Mouse (Mus musculus): ENCODE data around the gene Gpr84.

Gpr84 gene

GRCm38 (mm10) chr15:103310365-103310910 lies at the start of gene Gpr84:
Gene Gpr84 (minus strand): TSS chr15:103310612.
- no peak for DNase-seq (ENCODE audit: low read depth, low spot score)

GRCm38 (mm10) chr15:103359869-103360602 lies 49.6 kb upstream of the Gpr84 start:
- no peak for DNase-seq (ENCODE audit: low read depth, low spot score)

DNA sequence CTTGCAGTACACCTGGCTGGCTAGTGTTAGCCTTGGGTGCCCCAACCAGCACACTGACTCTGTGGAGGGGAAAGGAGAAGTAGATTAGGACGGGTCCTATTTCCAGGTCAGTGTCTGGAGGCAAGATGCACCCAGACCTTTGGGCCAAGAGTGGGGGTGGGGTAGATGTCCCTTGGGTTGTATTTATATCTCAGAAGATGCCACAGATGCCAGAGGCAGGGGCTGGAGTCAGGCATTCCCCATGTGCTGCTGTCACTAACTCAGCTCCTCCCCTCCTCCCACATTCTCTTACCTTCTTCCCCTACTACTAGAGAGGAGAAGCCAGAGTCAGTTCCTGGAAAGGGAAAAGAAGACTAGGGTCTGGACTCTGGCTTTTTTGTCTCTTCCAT lies 48.7 kb upstream of the Gpr84 start:
- DNase-seq (ENCODE audit: low read depth, low spot score): no peak

DNA sequence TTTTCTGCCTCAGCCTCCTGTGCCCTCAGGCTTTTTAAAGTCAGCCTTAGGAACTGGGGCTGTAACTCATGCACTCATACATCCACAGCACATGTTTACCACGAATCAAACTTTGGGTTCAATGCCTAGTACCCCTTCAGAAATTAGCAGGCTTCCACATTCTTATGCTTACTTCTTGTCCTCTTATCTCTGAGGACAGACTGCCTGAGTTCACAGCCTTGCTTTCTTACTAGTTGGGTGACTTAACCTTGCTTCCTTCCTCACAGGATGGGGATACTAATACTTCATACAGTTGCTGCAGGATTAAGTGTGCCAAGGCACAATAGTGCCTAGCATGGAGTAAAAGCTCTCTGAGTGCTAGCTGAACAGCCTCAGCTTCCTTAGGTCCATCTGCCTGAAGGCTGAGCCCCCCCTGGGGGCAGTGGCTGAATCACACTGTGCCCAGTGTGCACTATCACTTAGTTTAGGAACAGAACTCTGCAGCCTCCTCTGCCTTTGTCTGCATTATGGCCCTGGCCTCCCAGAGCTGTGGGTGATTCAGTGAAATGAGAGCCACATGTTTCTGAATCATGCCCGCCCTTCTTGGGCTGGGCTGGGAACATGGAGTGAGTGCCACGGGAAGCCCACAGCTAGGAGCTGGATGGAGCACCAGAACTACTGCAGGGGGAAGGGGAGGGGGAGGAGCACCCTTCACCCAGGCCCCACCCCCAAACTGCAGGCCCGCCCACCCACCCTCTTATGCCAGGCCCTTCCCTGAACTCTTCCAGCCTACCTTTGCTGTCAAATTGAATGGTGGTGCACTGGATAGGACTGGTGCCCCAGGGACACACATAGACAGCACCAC lies 48.1 kb upstream of the Gpr84 start:
- no peak for DNase-seq (ENCODE audit: low read depth, low spot score)

GRCm38 (mm10) chr15:103357817-103358216 lies 47.4 kb upstream of the Gpr84 start:
- no peak for DNase-seq (ENCODE audit: low read depth, low spot score)

DNA sequence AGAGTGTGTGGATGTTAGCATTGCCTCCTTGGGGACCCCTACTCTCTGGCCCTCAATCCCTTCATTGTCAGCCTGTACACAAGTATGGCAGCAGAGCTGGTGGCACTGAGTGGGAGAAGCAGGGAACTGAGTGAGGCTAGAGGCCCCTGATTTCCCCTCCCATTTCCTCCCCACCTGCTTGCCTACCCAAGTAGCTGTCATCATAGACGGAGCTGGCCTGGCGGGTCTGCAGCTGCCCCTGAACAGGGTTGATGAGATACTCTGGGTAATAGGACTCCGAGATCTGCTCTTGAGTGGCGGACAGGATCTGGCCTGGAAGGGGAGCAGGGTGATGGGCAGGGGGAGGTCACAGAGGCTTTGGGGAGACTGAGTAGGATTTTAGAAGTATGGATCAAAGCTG lies 45.7 kb upstream of the Gpr84 start:
- DNase-seq (ENCODE audit: low read depth, low spot score): no peak

- no peak for DNase-seq (ENCODE audit: low read depth, low spot score)
These were observed 45.0 kb upstream of the Gpr84 start for GRCm38 (mm10) chr15:103355420-103355819.

- DNase-seq (ENCODE audit: low read depth, low spot score): no peak
These were observed 44.3 kb upstream of the Gpr84 start for GRCm38 (mm10) chr15:103354690-103355089.

DNA sequence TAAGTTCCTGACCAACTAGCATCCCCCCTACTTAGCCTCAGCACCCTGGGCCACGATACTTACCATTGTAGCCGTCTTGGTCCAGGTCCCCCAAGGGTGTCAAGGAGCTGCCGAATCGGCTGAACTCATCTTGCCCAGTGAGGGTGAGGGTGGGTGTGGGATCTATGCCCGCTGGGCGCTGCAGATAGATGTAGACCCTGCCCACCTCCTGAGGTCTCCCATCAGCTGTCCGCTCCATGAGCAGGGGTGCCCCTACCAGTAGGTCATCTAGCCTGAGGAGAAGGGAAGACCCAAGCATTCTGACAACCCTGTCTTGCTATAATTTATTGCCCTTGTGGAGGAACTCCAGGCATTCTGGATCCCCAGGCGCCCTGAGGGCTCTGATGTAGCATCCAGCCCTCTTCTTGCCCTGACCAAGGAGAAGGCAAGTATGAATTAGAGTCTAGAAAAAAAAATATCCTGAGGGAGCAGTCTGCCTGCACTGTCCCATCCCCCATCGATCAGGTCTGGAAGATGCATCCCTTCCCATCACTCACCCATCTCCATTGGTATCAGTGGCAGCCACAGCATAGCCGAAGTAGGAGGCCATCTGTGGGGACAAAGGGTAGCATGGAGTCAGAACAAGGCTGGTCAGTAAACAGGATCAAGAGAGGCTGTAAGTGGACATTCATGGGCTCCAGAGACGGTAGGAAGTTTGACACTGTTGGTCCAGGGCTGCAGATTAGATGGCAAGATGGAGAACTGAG lies 43.3 kb upstream of the Gpr84 start:
- DNase-seq (ENCODE audit: low read depth, low spot score): no peak

GRCm38 (mm10) chr15:103352856-103353255 lies 42.4 kb upstream of the Gpr84 start:
- no peak for DNase-seq (ENCODE audit: low read depth, low spot score)

DNA sequence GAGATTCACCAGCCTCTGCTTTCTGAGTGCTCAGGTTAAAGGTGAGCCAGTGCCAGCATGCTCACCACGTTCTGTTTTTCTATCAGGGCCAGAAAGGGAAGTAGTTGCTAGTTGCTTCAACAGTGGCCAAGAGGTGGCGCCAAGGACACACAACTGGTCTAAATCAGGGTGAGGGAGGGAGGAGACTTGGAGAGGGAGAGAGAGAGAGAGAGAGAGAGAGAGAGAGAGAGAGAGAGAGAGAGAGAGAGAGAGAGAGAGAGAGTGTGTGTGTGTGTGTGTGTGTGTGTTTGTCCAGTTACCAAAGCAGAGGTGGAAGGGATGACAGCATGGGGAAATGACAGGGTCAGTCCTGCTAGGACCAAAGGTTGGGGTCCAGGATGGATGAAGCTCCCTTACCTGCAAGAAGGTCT lies 36.9 kb upstream of the Gpr84 start:
- DNase-seq (ENCODE audit: low read depth, low spot score): no peak

DNA sequence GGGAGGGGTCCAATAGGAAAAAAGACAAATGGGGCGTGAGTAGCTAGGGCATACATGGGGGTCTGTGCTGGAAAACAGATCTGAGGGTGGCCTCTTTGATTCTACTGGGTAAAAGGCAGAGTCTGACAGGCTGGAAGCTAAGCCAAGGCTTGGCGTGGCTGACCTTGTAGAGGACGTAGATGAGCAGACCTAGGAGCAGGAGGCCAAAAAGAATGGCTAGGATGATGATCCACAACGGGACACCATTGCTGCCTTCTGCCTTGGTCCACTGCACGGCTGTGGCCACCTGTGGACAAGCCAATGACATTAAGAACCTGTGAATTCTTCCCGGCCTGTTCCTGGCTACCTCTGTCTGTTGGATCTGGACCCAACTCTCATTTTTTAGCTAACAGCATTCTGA lies 35.4 kb upstream of the Gpr84 start:
- DNase-seq (ENCODE audit: low read depth, low spot score): no peak

DNA sequence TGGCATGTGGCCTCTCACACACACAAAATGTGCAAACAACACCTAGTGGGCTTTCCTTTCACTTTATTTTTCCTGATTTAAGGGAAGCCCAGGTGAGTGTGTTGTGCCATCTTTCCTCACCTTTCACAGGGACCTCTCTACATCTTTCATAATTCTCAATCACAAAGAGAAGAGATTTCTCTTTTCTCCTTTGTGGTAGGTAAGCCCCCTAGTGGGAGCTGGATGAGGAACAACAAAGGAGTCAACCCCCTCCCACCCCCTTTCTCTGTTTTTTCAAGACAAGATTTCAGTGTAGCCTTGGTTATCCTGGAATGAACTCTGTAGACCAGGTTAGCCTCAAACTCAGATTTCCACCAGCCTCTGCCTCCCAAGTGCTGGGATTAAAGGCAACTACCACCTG lies 33.1 kb upstream of the Gpr84 start:
- DNase-seq (ENCODE audit: low read depth, low spot score): no peak

- no peak for DNase-seq (ENCODE audit: low read depth, low spot score)
These were observed 32.6 kb upstream of the Gpr84 start for GRCm38 (mm10) chr15:103343008-103343407.

GRCm38 (mm10) chr15:103342415-103342814 lies 32.0 kb upstream of the Gpr84 start:
- no peak for DNase-seq (ENCODE audit: low read depth, low spot score)

DNA sequence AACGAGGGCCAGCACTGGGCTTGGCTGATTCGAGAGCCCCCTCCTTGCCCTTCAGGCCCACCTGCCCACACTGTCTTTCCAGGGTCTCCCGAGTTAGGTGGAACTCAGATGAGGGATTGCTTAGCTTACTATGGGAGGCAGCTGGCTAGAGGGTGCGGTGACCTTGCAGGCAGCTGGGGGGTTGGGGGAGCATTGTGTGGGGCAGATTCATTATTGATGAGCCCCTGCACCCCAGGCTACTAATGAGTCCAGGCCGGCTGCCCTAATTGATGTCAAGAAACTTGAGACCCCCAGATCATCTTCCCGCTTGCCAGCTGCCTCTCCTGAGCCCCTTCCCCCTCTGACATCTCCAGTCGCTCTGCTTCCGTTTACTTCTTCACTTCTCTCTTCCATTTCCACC lies 31.1 kb upstream of the Gpr84 start:
- no peak for DNase-seq (ENCODE audit: low read depth, low spot score)

- no peak for DNase-seq (ENCODE audit: low read depth, low spot score)
These were observed 30.4 kb upstream of the Gpr84 start for GRCm38 (mm10) chr15:103340786-103341185.

DNA sequence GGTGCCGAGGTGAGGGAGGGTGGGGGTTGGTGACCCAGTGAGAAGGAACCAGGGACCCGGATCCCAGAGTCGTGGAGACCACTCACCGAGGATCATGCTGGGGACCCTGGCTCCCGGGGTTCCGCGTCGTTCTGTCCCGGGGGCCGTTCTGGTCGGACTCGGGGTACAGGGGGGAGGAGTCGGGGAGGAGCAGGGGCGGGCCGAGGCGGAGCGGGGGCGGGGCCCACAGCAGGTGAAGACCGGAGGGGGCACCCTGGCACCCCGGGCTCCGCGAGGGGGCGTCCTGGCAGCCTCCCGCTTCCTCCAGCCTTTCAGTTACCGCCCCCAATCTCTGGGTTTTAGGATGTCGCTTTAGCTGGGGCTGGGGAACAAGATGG lies 29.5 kb upstream of the Gpr84 start, which contains the start of gene Zfp385a:
Gene Zfp385a, minus strand, starts transcription at position 133 of the 377 bp plus-strand sequence.
- DNase-seq (ENCODE audit: low read depth, low spot score): no peak

DNA sequence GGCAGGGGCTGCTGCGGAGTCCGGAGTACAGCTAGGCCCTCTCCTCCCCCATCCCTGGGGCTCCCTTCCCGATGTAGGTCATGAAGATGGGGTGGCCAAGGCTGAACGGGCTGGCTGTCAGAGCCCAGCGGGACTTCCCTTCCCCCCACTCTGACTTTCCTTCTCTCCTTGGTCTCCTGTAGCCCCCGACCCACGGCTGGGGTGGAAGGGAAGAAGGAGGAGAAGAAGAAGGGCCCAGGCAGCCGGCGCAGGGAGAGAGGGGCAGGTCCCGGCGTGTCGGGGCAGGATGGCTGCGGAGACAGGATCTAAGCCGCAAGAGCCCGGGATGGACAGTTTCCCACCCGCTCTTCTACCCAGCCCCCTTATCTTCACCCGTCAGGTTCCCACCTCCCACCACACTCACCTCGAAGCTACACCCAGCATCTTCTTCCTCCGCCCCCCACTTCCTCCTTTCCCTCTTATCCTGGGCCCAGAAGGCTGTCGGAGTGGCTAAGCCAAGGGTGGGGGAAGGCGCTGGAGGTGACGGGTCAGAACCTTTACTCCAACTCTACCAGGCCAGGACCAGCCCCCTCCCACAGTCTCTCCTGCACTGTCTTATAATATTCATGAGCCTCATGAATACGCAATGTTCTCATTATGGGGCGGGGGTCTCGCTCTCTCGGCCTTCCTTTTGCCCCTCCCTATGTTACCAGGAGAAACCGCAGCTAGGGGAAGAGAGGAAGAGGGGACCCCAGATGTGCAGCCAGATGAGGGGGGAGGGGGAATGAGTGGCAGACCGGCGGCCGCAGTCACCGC lies 29.0 kb upstream of the Gpr84 start:
- no peak for DNase-seq (ENCODE audit: low read depth, low spot score)

GRCm38 (mm10) chr15:103338829-103339165 lies 28.4 kb upstream of the Gpr84 start:
- DNase-seq (ENCODE audit: low read depth, low spot score): no peak

DNA sequence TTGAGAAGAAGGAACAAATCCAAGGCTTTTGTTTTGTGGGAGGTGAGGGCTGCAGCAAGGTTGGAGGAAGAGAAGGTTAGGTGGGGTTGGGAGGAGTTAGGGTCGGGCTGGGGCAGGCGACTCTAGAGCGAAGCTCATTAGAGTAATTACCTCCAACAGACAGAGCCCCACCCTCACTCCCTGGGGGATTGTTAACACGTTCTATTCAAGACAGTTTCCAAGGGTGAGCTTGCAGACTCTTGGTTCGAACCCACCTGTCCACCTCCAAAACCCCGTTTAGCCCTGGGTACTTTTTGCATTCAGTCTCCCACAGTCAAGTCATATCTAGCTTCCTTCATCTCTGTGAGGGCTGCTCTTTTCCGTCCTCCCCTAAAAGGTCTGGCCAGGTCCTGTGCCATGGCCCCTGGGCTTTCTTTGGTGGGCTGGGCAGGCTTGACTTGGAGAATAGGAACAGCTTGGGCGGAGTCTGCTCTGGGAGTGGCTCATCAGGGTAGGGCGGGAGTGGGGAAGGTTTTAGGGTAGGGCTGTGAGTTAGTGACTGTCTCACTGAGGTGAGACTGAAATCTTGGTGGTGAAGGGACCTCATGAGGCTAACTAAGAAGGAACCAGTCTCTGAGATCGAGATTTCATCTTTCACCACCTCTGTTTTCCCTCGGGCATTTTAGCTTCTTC lies 26.7 kb upstream of the Gpr84 start:
- DNase-seq (ENCODE audit: low read depth, low spot score): no peak
